Comparison of ENCODE assay signal across 8 mouse cellular contexts in genomic region chr19:43939769-43940689, GRCm38 (mm10). TPM values are rescaled to one million over a fixed set of nuclear protein-coding genes. Genes with fewer than 3 reads are reported as not detected.
A peak's percentile ranks its signal among the peaks of the same experiment; 100 is the strongest.
DNase-seq lines count a peak whose midpoint lies in the region; ATAC-seq lines count a peak whose summit lies in the region.

Dnmbp (minus strand) TSS chr19:43940191.

- peak within 1 kb of the TSS; percentile 78 for H3K9ac ChIP-seq in embryonic facial prominence, embryonic 11.5 days (replicated peaks; ENCODE audit: low read length)
- H3K9ac ChIP-seq in limb, embryonic 11.5 days (ENCODE audit: low read length): peak within 1 kb of the TSS; percentile 84
- peak within 1 kb of the TSS; percentile 81 for H3K9ac ChIP-seq in midbrain, embryonic 12.5 days (replicated peaks)

- H3K4me2 ChIP-seq in embryonic facial prominence, embryonic 11.5 days (ENCODE audit: low read depth, low read length): peak within 1 kb of the TSS; percentile 72
- peak within 1 kb of the TSS; percentile 69 for H3K4me2 ChIP-seq in limb, embryonic 11.5 days (ENCODE audit: low read depth, severe bottlenecking)
- H3K4me2 ChIP-seq in midbrain, embryonic 12.5 days (replicated peaks): peak within 1 kb of the TSS; percentile 82

- DNase-seq in adrenal gland, postnatal 25 days: peak; percentile 96
- DNase-seq in embryonic facial prominence, embryonic 11.5 days (ENCODE audit: low spot score): peak; percentile 86
- DNase-seq in heart, adult 11 months: peak; percentile 98
- peak; percentile 54 for DNase-seq in kidney, adult 11 months
- DNase-seq in limb, embryonic 11.5 days (ENCODE audit: low spot score): peak; percentile 87
- peak; percentile 52 for DNase-seq in skeletal muscle tissue, adult 2 months (ENCODE audit: low read depth, low spot score)
- DNase-seq in MN1 (ENCODE audit: low spot score): no peak

- peak; percentile 84 for ATAC-seq in embryonic facial prominence, embryonic 11.5 days (replicated peaks; ENCODE audit: insufficient number of reproducible peaks, low FRiP score, low TSS enrichment, low read depth)
- peak; percentile 67; the same call in 1 of the 2 replicates for ATAC-seq in limb, embryonic 11.5 days (ENCODE audit: insufficient number of reproducible peaks, low FRiP score, low TSS enrichment, low read depth)
- peak; percentile 87 for ATAC-seq in midbrain, embryonic 12.5 days (ENCODE audit: low FRiP score, low read depth)

- peak within 1 kb of the TSS; percentile 81 for H3K4me3 ChIP-seq in embryonic facial prominence, embryonic 11.5 days (ENCODE audit: low read depth, low read length)
- peak within 1 kb of the TSS; percentile 66 for H3K4me3 ChIP-seq in limb, embryonic 11.5 days (ENCODE audit: low read depth, low read length)
- H3K4me3 ChIP-seq in midbrain, embryonic 12.5 days: peak within 1 kb of the TSS; percentile 69

- H3K4me1 ChIP-seq in embryonic facial prominence, embryonic 11.5 days (ENCODE audit: control insufficient read depth, insufficient read depth, low read length): peaks cover 2% of the 10 kb centered on the region
- H3K4me1 ChIP-seq in limb, embryonic 11.5 days (ENCODE audit: control insufficient read depth, insufficient read depth, low read length): no peaks in the 10 kb centered on the region
- H3K4me1 ChIP-seq in midbrain, embryonic 12.5 days: peaks cover 6% of the 10 kb centered on the region

- 5% methylated on average over 61 of the region's 94 CpGs for WGBS in embryonic facial prominence, embryonic 11.5 days
- WGBS in limb, embryonic 11.5 days: 5% methylated on average over 57 of the region's 94 CpGs
- 4% methylated on average over 83 of the region's 94 CpGs for WGBS in midbrain, embryonic 12.5 days

- H3K27ac ChIP-seq in embryonic facial prominence, embryonic 11.5 days (replicated peaks; ENCODE audit: low read depth, low read length): no peak within 1 kb of the TSS
- no peak within 1 kb of the TSS for H3K27ac ChIP-seq in limb, embryonic 11.5 days (replicated peaks; ENCODE audit: low read depth, low read length)
- H3K27ac ChIP-seq in midbrain, embryonic 12.5 days (replicated peaks): no peak within 1 kb of the TSS

- no peaks in the 10 kb centered on the region for H3K36me3 ChIP-seq in embryonic facial prominence, embryonic 11.5 days (replicated peaks; ENCODE audit: control insufficient read depth, insufficient read depth, low read depth, low read length)
- H3K36me3 ChIP-seq in limb, embryonic 11.5 days (ENCODE audit: control insufficient read depth, insufficient read depth, low read length): no peaks in the 10 kb centered on the region
- no peaks in the 10 kb centered on the region for H3K36me3 ChIP-seq in midbrain, embryonic 12.5 days

- no peaks in the 10 kb centered on the region for H3K9me3 ChIP-seq in embryonic facial prominence, embryonic 11.5 days (replicated peaks; ENCODE audit: control insufficient read depth, low read length)
- no peaks in the 10 kb centered on the region for H3K9me3 ChIP-seq in limb, embryonic 11.5 days (ENCODE audit: control insufficient read depth, low read length)
- H3K9me3 ChIP-seq in midbrain, embryonic 12.5 days: no peaks in the 10 kb centered on the region

- H3K27me3 ChIP-seq in embryonic facial prominence, embryonic 11.5 days (ENCODE audit: control insufficient read depth, insufficient read depth, low read length): no peaks in the 10 kb centered on the region
- no peaks in the 10 kb centered on the region for H3K27me3 ChIP-seq in limb, embryonic 11.5 days (ENCODE audit: control insufficient read depth, insufficient read depth, low read length)
- H3K27me3 ChIP-seq in midbrain, embryonic 12.5 days: 0 out of 2 replicates have a peak, but pooled peaks cover 8% of the 10 kb centered on the region

RNA-seq across cellular contexts. Expression of gene Dnmbp, which starts in this region (rescaled TPM):
- total RNA-seq in adrenal gland, postnatal 25 days (2021): 15.9 and 17.1 TPM in 2 replicates
- polyA plus RNA-seq in embryonic facial prominence, embryonic 11.5 days (2014; fragmentation: Nextera tagmentation; extraction: Ambion mirVana): 15.7 and 17.3 TPM in 2 replicates
- polyA plus RNA-seq in limb, embryonic 11.5 days (2014; fragmentation: Nextera tagmentation; extraction: Ambion mirVana): 25.1 and 26.0 TPM in 2 replicates
- 16.6 and 17.1 TPM in 2 replicates for polyA plus RNA-seq in midbrain, embryonic 12.5 days (2016; fragmentation: Nextera tagmentation; extraction: Ambion mirVana)
